Mouse (Mus musculus): ENCODE data around the gene Traf5.

Gene Traf5

DNA sequence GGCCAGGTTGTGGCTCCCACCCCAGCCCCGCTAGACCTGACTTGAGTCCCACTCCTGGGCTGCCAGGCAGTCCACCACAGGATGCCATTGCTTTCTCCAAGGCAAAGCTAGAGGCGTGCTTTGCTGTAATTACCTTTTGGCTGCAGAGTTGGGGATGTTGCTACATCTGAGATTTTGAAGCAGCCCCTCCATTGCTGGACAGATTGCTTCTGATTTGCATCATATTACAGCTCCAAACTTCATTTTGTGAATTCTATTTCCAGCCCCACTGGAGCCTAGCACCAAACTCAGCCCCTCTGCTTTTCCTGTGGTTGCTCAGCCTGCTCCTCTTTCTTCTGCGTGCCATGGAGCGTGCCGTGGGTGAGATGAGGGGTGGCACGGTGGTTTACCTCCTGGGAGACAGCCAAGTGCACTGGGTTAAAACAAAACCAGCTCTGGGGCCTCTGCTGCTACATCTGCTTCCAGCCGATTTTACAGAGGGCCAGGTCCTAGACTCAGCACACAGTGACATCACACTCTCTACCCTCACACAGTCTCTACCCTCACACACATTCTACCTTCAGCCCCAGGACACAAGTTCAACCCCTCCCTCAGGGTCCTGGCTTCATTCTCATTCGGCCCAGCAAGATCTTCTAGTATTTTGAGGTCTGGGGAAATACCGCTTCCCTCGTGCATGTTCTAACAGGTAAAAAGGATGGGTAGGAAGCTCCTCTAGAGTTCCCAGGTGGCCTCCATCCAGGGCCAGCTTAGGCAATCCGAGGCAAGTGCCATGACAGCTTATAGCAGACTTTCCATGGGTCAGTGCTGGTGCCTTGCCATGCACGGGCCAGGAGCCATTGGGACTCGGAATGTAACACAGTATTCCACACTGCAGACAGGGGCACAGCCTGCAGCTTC is 117.6 kb downstream of the Traf5 start:
- no peak for DNase-seq (ENCODE audit: low read depth, low spot score)

DNA sequence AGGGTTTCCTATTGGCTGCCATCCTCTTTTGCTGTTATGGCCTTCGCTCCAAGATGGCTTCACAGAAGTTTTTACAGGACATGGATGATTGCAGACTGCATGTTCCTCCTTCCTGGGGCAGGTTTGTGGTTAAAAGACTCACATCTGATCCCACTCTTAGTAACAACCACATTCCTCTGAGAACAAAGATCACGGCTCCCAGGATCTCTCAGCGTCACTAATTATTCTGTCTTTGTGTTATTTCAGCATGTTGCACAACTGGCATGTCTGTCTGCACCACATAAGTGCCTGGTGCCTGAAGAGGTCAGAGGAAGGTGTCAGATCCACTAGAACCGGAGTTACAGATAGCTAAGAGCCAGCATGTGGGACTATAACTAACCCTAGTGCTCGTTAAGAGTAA is 122.4 kb downstream of the Traf5 start:
- DNase-seq (ENCODE audit: low read depth, low spot score), result no peak

GRCm38 (mm10) chr1:191964773-191965481 is 127.4 kb downstream of the Traf5 start:
- DNase-seq (ENCODE audit: low read depth, low spot score), result peak; percentile 92

DNA sequence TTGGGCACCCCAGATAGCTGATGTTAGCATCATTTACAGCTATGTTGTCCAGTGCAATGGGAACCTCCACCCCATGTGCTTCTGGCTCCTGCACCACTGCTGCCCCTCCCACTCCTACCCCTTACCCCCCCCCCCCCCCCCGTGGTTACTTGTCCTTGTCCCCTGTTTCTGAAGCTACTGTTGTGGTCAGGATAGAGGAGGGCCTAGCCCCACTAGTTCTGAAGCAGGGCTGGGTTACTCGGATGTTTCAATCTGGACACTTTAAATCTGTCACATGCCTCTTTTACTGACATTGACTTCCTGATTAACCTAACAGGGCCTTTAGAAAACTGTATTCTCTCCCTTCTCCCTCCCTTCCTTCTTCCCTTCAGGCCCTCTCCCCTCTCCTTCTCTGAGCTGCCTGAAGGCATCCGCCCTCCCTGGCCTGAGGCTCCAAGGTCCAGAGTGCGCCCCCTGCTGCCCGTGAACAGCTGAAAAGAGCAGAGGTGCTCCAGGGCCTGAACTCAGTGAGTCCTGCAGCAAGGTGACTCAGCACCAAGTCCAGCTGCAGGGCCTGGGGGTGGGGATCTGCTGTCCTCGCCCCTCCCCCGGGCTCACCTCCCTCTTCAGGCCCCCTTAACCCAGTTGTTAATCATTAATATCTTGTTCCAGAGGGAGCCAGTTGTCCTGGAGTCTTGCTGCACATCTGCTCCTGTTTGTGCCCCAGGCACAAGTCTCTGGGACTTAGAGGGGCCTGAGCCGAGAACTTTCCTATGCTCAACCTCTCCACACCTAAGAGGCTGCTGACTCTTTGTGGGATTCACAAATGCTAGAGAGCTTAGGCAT is 128.2 kb downstream of the Traf5 start:
- DNase-seq (ENCODE audit: low read depth, low spot score), result peak; percentile 87

- no peak for DNase-seq (ENCODE audit: low read depth, low spot score)
Measured at GRCm38 (mm10) chr1:191963413-191963812, 128.9 kb downstream of the Traf5 start.

DNA sequence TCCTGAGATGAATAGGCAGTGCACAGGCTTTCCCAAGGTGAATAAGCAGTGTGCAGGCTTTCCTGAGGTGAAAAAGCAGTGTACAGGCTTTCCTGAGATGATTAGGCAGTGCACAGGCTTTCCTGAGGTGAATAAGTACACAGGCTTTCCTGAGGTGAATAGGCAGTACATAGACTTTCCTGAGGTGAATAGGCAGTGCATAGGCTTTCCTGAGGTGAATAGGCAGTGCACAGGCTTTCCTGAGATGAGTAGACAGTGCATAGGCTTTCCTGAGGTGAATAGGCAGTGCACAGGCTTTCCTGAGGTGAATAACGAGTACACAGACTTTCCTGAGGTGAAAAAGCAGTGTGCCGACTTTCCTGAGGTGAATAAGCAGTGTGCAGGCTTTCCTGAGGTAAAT is 131.4 kb downstream of the Traf5 start:
- no peak for DNase-seq (ENCODE audit: low read depth, low spot score)

- DNase-seq (ENCODE audit: low read depth, low spot score), result no peak
Measured at GRCm38 (mm10) chr1:191957321-191957720, 135.0 kb downstream of the Traf5 start.

DNA sequence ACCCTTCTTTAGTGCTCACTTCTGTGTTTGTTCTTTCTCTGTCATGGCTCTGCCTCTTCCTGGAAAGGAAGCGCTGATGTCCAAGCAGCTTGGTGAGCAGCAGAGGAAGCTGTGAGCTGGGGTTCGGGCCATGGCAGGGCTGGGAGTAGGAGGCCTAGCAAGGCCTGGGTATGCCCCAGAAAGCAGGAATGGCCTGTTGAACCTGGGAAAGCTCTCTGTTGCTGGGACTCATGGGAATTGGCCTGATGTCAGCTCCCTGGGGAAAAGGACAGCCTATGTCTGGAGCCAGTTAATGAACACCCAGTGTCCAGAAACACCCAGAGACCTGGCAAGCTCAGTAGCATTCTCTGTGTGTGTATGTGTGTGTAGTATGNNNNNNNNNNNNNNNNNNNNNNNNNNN is 135.5 kb downstream of the Traf5 start:
- DNase-seq (ENCODE audit: low read depth, low spot score), result peak; percentile 21

- peak; percentile 65 for DNase-seq (ENCODE audit: low read depth, low spot score)
Measured at GRCm38 (mm10) chr1:191956261-191956660, 136.1 kb downstream of the Traf5 start.

- peak; percentile 51 for DNase-seq (ENCODE audit: low read depth, low spot score)
Measured at GRCm38 (mm10) chr1:191955101-191955500, 137.3 kb downstream of the Traf5 start.

DNA sequence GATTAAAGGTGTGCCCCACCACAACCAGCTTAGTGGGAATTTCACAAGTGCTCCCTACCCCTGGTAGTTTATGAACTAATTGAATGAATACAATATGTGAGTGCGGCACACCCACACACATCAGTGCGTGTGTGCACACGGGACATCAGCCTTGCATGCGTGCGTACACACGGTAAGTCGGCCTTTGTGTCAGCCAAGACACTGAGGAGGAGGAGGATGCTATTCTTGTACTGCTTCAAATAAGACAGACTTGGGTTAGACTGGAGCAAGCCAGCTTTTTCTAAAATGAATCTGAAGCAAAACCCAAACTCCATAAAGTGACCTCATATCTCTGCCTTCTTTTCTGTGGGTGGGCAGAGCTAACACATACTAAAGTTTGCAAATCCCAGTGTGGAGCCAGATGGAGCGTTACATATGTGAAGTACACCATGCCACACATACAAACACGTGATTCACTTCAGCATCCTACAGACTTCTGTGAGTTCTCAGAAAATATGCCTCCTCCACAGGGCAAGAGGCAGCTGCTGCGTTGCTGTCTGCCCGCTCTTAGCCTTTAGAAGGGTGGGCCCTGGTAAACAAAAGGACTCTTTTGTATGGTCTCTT is 139.5 kb downstream of the Traf5 start:
- no peak for DNase-seq (ENCODE audit: low read depth, low spot score)

DNA sequence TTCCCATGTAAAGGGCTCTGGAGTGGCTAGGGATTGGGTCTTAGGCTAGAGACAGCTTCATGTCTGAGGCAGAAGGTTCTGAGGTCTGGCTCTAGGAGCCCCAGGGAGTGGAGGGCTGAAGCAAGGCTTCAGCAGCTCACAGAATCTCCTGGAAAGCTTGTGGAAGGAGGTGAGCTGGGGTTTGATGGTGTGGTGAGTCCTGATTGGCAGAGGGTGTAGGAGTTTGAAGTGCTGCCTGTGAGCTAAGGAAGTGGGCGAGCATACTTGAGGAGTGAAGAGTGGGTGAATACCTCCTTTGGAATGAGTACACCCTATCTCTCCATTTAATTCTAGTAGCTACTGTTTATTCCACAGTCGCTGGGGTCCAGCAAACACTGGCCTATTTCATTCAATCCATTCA is 141.7 kb downstream of the Traf5 start:
- DNase-seq (ENCODE audit: low read depth, low spot score), result no peak

- no peak for DNase-seq (ENCODE audit: low read depth, low spot score)
Measured at GRCm38 (mm10) chr1:191948600-191948999, 143.8 kb downstream of the Traf5 start.

DNA sequence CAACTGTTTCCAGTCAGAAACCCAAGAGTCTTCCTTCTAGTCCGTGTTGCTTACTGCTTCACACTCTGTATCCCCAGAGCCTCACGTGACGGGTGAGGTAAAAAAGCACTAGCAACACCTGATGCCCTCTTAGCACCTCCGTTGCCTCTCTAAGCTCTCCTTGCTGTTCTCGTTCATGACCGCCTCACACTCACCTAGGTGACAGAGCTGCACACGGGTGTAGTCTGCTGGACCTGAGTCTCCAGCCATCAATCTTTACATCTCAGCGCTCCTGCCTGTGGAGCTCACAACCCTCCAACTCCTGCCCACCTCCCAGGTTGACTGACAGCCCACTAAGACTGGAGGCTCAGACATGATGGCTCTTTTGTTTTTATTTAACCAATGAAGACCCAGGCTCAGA is 144.6 kb downstream of the Traf5 start:
- no peak for DNase-seq (ENCODE audit: low read depth, low spot score)

All from CD4-positive, CD25-positive, alpha-beta regulatory T cell, adult 2 months (primary cell).